21 mouse cellular contexts compared by ENCODE assay signal in genomic region chr9:37365706-37366105, GRCm38 (mm10). TPM values are rescaled to one million over a fixed set of nuclear protein-coding genes. Genes with fewer than 3 reads are reported as not detected.
DNase-seq lines count a peak whose midpoint lies in the region; ATAC-seq and TF ChIP-seq lines count a peak whose summit lies in the region.
"Had no signal": no experiment of that assay in that cellular context is flagged by ENCODE, and none has a peak within 500 bp of the region (broad histone marks: within the 10 kb centered on the region; RNA-seq: fewer than 3 reads in every experiment).

No protein-coding gene starts in this region.

- intact Hi-C loops in heart, adult 2 months (cut with DNase I): no loop called here

- TF ChIP-seq POLR2A in heart, adult 2 months (IDR thresholded peaks at IDR 0.05; ENCODE audit: insufficient read depth, low read depth, low read length): no peak

- TF ChIP-seq EP300 in heart, adult 2 months (IDR thresholded peaks at IDR 0.05; ENCODE audit: insufficient read depth, low read depth, low read length): no peak
- TF ChIP-seq EP300 in liver, postnatal 0 days (IDR thresholded peaks at IDR 0.05; ENCODE audit: low read depth): no peak; the same call in 1 of the 2 replicates

- H3K9me3 ChIP-seq in heart, embryonic 12.5 days (replicated peaks): no peaks in the 10 kb centered on the region
- H3K9me3 ChIP-seq in liver, postnatal 0 days (ENCODE audit: low read length): no peaks in the 10 kb centered on the region
- H3K9me3 ChIP-seq in liver, embryonic 11.5 days (ENCODE audit: control insufficient read depth, low read length): no peaks in the 10 kb centered on the region
- no peaks in the 10 kb centered on the region for H3K9me3 ChIP-seq in forebrain, embryonic 10.5 days
- H3K9me3 ChIP-seq: embryonic facial prominence, embryonic 13.5 days; hindbrain, embryonic 15.5 days; midbrain, embryonic 12.5 days had no signal

- no peaks in the 10 kb centered on the region; the same call in none of the 2 replicates for H3K4me1 ChIP-seq in heart, adult 2 months (ENCODE audit: control insufficient read depth, insufficient read depth, low read length)
- no peaks in the 10 kb centered on the region for H3K4me1 ChIP-seq in heart, embryonic 12.5 days (replicated peaks)
- H3K4me1 ChIP-seq in liver, postnatal 0 days (ENCODE audit: insufficient read depth): no peaks in the 10 kb centered on the region
- H3K4me1 ChIP-seq in liver, embryonic 11.5 days (replicated peaks; ENCODE audit: control insufficient read depth, insufficient read depth, low read length): no peaks in the 10 kb centered on the region
- peaks cover 5% of the 10 kb centered on the region for H3K4me1 ChIP-seq in forebrain, embryonic 10.5 days
- H3K4me1 ChIP-seq: embryonic facial prominence, embryonic 13.5 days; hindbrain, embryonic 15.5 days had no signal

- no peak overlapping the region for H3K9ac ChIP-seq in heart, adult 2 months (ENCODE audit: low read depth, low read length)
- no peak overlapping the region for H3K9ac ChIP-seq in heart, embryonic 12.5 days
- no peak overlapping the region for H3K9ac ChIP-seq in liver, postnatal 0 days (replicated peaks)
- H3K9ac ChIP-seq in liver, embryonic 11.5 days (ENCODE audit: low read depth, low read length): no peak overlapping the region
- H3K9ac ChIP-seq: embryonic facial prominence, embryonic 13.5 days; hindbrain, embryonic 15.5 days; midbrain, embryonic 12.5 days had no signal

- H3K27me3 ChIP-seq in heart, adult 2 months (ENCODE audit: control insufficient read depth, insufficient read depth, low read length): no peaks in the 10 kb centered on the region
- H3K27me3 ChIP-seq in heart, embryonic 12.5 days (replicated peaks): no peaks in the 10 kb centered on the region
- H3K27me3 ChIP-seq in liver, postnatal 0 days (ENCODE audit: insufficient read depth, low read length): no peaks in the 10 kb centered on the region
- H3K27me3 ChIP-seq in liver, embryonic 11.5 days (replicated peaks; ENCODE audit: control insufficient read depth, insufficient read depth, low read length): no peaks in the 10 kb centered on the region
- H3K27me3 ChIP-seq in forebrain, embryonic 10.5 days (ENCODE audit: poor library complexity, severe bottlenecking): no peaks in the 10 kb centered on the region
- H3K27me3 ChIP-seq: embryonic facial prominence, embryonic 13.5 days; hindbrain, embryonic 15.5 days; midbrain, embryonic 12.5 days had no signal

- no peak overlapping the region for H3K27ac ChIP-seq in heart, adult 2 months
- H3K27ac ChIP-seq in heart, embryonic 12.5 days (ENCODE audit: poor library complexity, severe bottlenecking): no peak overlapping the region
- no peak overlapping the region for H3K27ac ChIP-seq in liver, postnatal 0 days (ENCODE audit: low read depth)
- H3K27ac ChIP-seq in liver, embryonic 11.5 days (ENCODE audit: low read depth, low read length): no peak overlapping the region
- no peak overlapping the region for H3K27ac ChIP-seq in forebrain, embryonic 10.5 days
- H3K27ac ChIP-seq: embryonic facial prominence, embryonic 13.5 days; hindbrain, embryonic 15.5 days; macrophage; midbrain, embryonic 12.5 days had no signal

- no peak for ATAC-seq in heart, embryonic 12.5 days (ENCODE audit: insufficient number of reproducible peaks, low FRiP score)
- ATAC-seq in liver, postnatal 0 days: no peak
- no peak for ATAC-seq in liver, embryonic 11.5 days (replicated peaks; ENCODE audit: low FRiP score)

- H3K4me2 ChIP-seq in heart, embryonic 12.5 days: no peak overlapping the region
- no peak overlapping the region for H3K4me2 ChIP-seq in liver, postnatal 0 days (ENCODE audit: low read depth, low read length)
- H3K4me2 ChIP-seq in liver, embryonic 11.5 days: no peak overlapping the region
- H3K4me2 ChIP-seq: embryonic facial prominence, embryonic 13.5 days; heart, embryonic 11.5 days; hindbrain, embryonic 15.5 days; midbrain, embryonic 12.5 days had no signal

- no peaks in the 10 kb centered on the region for H3K79me2 ChIP-seq in heart, adult 2 months (replicated peaks; ENCODE audit: control insufficient read depth, insufficient read depth, low read length)

- no peak for DNase-seq in heart, adult 2 months
- no peak for DNase-seq in liver, postnatal 0 days
- no peak for DNase-seq in liver, embryonic 11.5 days (ENCODE audit: low spot score)
- DNase-seq in ZHBTc4 (ENCODE audit: low read depth, low spot score): peak; percentile 45
- peak; percentile 71 for DNase-seq in large intestine, adult 2 months (ENCODE audit: low read depth, low spot score)
- DNase-seq in forebrain, embryonic 10.5 days (ENCODE audit: extremely low spot score, low spot score): no peak
- DNase-seq in right cerebral cortex, postnatal 25 days: no peak
- DNase-seq: cerebellum, adult 9-11 months; gastrocnemius, postnatal 36 days; kidney, adult 18-20 months; layer of hippocampus, adult 9-11 months; lung, adult 2 months; retina, postnatal 1 day; thymus, adult 2 months had no signal

- WGBS in heart, adult 2 months: 36% methylated on average over 5 of the region's 5 CpGs
- 42% methylated on average over 5 of the region's 5 CpGs for WGBS in heart, embryonic 12.5 days
- 56% methylated on average over 5 of the region's 5 CpGs for WGBS in liver, postnatal 0 days (ENCODE audit: insufficient replicate concordance)
- WGBS in liver, embryonic 11.5 days: 54% methylated on average over 5 of the region's 5 CpGs
- WGBS in large intestine, adult 2 months: 22% methylated on average over 5 of the region's 5 CpGs
- 75% methylated on average over 5 of the region's 5 CpGs for WGBS in forebrain, embryonic 10.5 days

- TF ChIP-seq CTCF in heart, adult 2 months (IDR thresholded peaks at IDR 0.05): 0 out of 2 replicates have a peak, but pooled peaks have one; percentile 19
- TF ChIP-seq CTCF in liver, postnatal 0 days (IDR thresholded peaks at IDR 0.05; ENCODE audit: low read depth): 0 out of 2 replicates have a peak, but pooled peaks have one; percentile 9

- H3K4me3 ChIP-seq in heart, adult 2 months: no peak overlapping the region
- no peak overlapping the region for H3K4me3 ChIP-seq in heart, embryonic 12.5 days
- H3K4me3 ChIP-seq in liver, postnatal 0 days (ENCODE audit: low read depth, low read length): no peak overlapping the region
- H3K4me3 ChIP-seq in liver, embryonic 11.5 days (ENCODE audit: low read depth, low read length): no peak overlapping the region
- H3K4me3 ChIP-seq in forebrain, embryonic 10.5 days: no peak overlapping the region
- H3K4me3 ChIP-seq: embryonic facial prominence, embryonic 13.5 days; hindbrain, embryonic 15.5 days; midbrain, embryonic 12.5 days had no signal

- H3K36me3 ChIP-seq in heart, adult 2 months (ENCODE audit: control insufficient read depth, insufficient read depth, low read length): peaks cover 2% of the 10 kb centered on the region; the same call in 1 of the 2 replicates
- H3K36me3 ChIP-seq in heart, embryonic 12.5 days: no peaks in the 10 kb centered on the region
- no peaks in the 10 kb centered on the region for H3K36me3 ChIP-seq in liver, postnatal 0 days (replicated peaks; ENCODE audit: insufficient read depth, low read length)
- no peaks in the 10 kb centered on the region for H3K36me3 ChIP-seq in liver, embryonic 11.5 days (ENCODE audit: control insufficient read depth, insufficient read depth, low read length)
- no peaks in the 10 kb centered on the region for H3K36me3 ChIP-seq in forebrain, embryonic 10.5 days (replicated peaks)
- H3K36me3 ChIP-seq: embryonic facial prominence, embryonic 13.5 days; hindbrain, embryonic 15.5 days; midbrain, embryonic 12.5 days had no signal

RNA-seq across cellular contexts. Expression of gene Hepacam, which starts 1.4 kb away (rescaled TPM):
- not detected for total RNA-seq in heart, adult 2 months (2021)
- 0.18 and 0.29 TPM in 2 replicates for polyA plus RNA-seq in heart, adult 2 months (2012; rRNA removed)
- 0.06 TPM in 1 of 2 replicates, not detected in the other for polyA plus RNA-seq in heart, embryonic 12.5 days (2016; fragmentation: Nextera tagmentation; extraction: Ambion mirVana)
- not detected in 2 replicates for polyA plus RNA-seq in liver, postnatal 0 days (2015; fragmentation: Nextera tagmentation; extraction: Ambion mirVana)
- polyA plus RNA-seq in liver, embryonic 11.5 days (2014; fragmentation: Nextera tagmentation; extraction: Ambion mirVana): not detected in 2 replicates
- polyA plus RNA-seq in large intestine, adult 2 months (2012; rRNA removed): 0.25 and 0.27 TPM in 2 replicates
- polyA plus RNA-seq in forebrain, embryonic 10.5 days (2016; fragmentation: Nextera tagmentation; extraction: Ambion mirVana): 0.07 TPM in 1 of 2 replicates, not detected in the other
- total RNA-seq: heart, postnatal 25 days had no signal
- polyA plus RNA-seq: embryonic facial prominence, embryonic 13.5 days; heart, embryonic 11.5 days; macrophage had no signal

RNA-seq across cellular contexts. Expression of gene Ccdc15, which starts 17.5 kb away (rescaled TPM):
- 1 to 10 TPM; 1.7 to 2.0 TPM for total RNA-seq in heart, adult 2 months (2021)
- polyA plus RNA-seq in heart, adult 2 months (2012; rRNA removed): 0.47 and 0.53 TPM in 2 replicates
- polyA plus RNA-seq in heart, embryonic 12.5 days (2016; fragmentation: Nextera tagmentation; extraction: Ambion mirVana): 5.4 and 5.6 TPM in 2 replicates
- polyA plus RNA-seq in liver, postnatal 0 days (2015; fragmentation: Nextera tagmentation; extraction: Ambion mirVana): 2.6 and 2.7 TPM in 2 replicates
- polyA plus RNA-seq in liver, embryonic 11.5 days (2014; fragmentation: Nextera tagmentation; extraction: Ambion mirVana): 6.4 and 6.6 TPM in 2 replicates
- 0.43 and 0.60 TPM in 2 replicates for polyA plus RNA-seq in large intestine, adult 2 months (2012; rRNA removed)
- 12.6 and 13.4 TPM in 2 replicates for polyA plus RNA-seq in forebrain, embryonic 10.5 days (2016; fragmentation: Nextera tagmentation; extraction: Ambion mirVana)

RNA-seq across cellular contexts. Expression of gene Robo4, which starts 36.0 kb away (rescaled TPM):
- 10 to 100 TPM; 27.9 to 31.8 TPM for total RNA-seq in heart, adult 2 months (2021)
- polyA plus RNA-seq in heart, adult 2 months (2012; rRNA removed): 33.7 and 38.6 TPM in 2 replicates
- 4.6 and 6.2 TPM in 2 replicates for polyA plus RNA-seq in heart, embryonic 12.5 days (2016; fragmentation: Nextera tagmentation; extraction: Ambion mirVana)
- polyA plus RNA-seq in liver, postnatal 0 days (2015; fragmentation: Nextera tagmentation; extraction: Ambion mirVana): 2.5 and 3.5 TPM in 2 replicates
- polyA plus RNA-seq in liver, embryonic 11.5 days (2014; fragmentation: Nextera tagmentation; extraction: Ambion mirVana): 7.6 and 8.5 TPM in 2 replicates
- polyA plus RNA-seq in large intestine, adult 2 months (2012; rRNA removed): 6.5 and 8.2 TPM in 2 replicates
- 4.8 and 6.8 TPM in 2 replicates for polyA plus RNA-seq in forebrain, embryonic 10.5 days (2016; fragmentation: Nextera tagmentation; extraction: Ambion mirVana)
- polyA plus RNA-seq: macrophage had no signal

Comparison
In these comparisons a context has a peak if more than half of its experiments do, and no peak if none do; other contexts are left out.
1. DNase-seq: peak in ZHBTc4 (single experiment) and large intestine, adult 2 months (single experiment); none in heart, adult 2 months (0 of 2), liver, postnatal 0 days (single experiment), liver, embryonic 11.5 days (single experiment), forebrain, embryonic 10.5 days (single experiment) and right cerebral cortex, postnatal 25 days (single experiment).